Mouse (Mus musculus): ENCODE results near the gene Ifnk. TPM values are rescaled to one million over a fixed set of nuclear protein-coding genes. Genes with fewer than 3 reads are reported as not detected.

Gene Ifnk
- polyA plus RNA-seq, 1 experiment from 2014 or later: 0.27 TPM

GRCm38 (mm10) chr4:35173551-35173950, 21.7 kb downstream of the Ifnk start:
- no peak for ATAC-seq (ENCODE audit: low FRiP score, low TSS enrichment)
- Histone ChIP-seq H3K27me3 (ENCODE audit: insufficient read depth, low read length) (no peaks in the 10 kb centered on the region), H3K4me3 (ENCODE audit: low read length) (no peak overlapping the region), H3K9ac (replicated peaks; ENCODE audit: low read length) (no peak overlapping the region), H3K4me2 (replicated peaks; ENCODE audit: low read depth, low read length) (no peak overlapping the region), H3K36me3 (ENCODE audit: insufficient read depth, low read length) (no peaks in the 10 kb centered on the region), H3K9me3 (ENCODE audit: low read length) (no peaks in the 10 kb centered on the region), H3K4me1 (ENCODE audit: insufficient read depth, low read length) (0 out of 2 replicates have a peak, but pooled peaks cover 10% of the 10 kb centered on the region), H3K27ac (ENCODE audit: low read length) (no peak overlapping the region)
- 69% methylated on average over 1 of the region's 1 CpGs for WGBS

DNA sequence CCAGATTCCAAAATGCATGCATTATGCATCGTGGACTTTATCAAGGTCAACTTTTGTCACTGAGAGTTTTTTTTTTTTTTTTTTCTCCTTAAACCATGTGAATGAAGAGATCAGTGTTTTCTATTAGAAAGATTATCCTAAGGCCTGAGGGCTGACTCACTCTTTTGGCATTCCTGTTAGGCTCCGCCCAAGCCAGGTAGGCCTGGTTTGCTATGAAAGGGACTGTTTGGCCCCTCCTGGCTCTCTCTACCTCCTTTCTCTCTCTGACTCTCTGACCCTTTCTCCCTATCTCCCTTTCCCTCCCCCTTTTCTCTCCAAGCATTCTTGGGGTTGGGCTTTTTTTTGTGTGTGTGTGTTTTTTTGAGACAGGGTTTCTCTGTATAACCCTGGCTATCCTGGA, 23.7 kb downstream of the Ifnk start:
- Histone ChIP-seq H3K27me3 (ENCODE audit: insufficient read depth, low read length) (no peaks in the 10 kb centered on the region), H3K4me3 (ENCODE audit: low read length) (no peak overlapping the region), H3K27ac (ENCODE audit: low read length) (no peak overlapping the region), H3K9ac (replicated peaks; ENCODE audit: low read length) (no peak overlapping the region), H3K4me2 (replicated peaks; ENCODE audit: low read depth, low read length) (no peak overlapping the region), H3K4me1 (ENCODE audit: insufficient read depth, low read length) (0 out of 2 replicates have a peak, but pooled peaks cover 5% of the 10 kb centered on the region), H3K9me3 (ENCODE audit: low read length) (no peaks in the 10 kb centered on the region), H3K36me3 (ENCODE audit: insufficient read depth, low read length) (no peaks in the 10 kb centered on the region)
- no peak for ATAC-seq (ENCODE audit: low FRiP score, low TSS enrichment)
- 88% methylated on average over 2 of the region's 2 CpGs for WGBS

DNA sequence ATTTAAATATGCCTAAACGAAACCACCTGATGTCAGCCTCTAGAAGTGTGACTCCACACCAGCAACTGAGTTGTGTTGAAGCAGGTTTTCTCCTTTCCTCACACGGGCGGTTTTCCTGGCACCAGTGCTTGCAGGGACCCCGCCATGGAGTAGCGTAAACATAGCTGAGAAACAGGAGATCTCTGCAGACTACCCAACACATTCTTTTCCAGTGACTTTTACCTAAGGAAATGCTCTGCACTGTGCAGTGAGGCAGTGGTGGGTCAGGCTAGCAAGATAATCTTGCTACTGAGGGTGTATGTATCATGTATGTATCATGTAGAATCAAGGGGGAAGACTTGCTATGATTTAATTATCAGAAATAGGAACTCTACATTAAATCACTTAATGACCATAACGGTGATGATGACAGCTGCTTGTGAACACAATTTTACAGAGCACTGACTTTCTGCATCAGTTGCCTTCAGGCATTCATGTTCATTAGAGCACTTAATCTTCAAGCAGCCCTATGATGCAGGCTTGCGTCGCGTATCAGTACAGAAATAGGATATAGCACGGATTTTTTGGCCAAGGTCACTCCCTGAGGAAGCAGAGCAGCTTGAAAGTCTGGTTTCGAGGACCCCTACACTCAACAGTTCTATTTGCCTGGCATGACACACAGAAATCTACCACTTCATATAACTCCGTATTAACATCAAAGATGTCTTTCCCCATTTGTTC, 26.2 kb downstream of the Ifnk start:
- H3K27me3 ChIP-seq (ENCODE audit: insufficient read depth, low read length): no peaks in the 10 kb centered on the region
- H3K9me3 ChIP-seq (ENCODE audit: low read length): no peaks in the 10 kb centered on the region
- no peak for ATAC-seq (ENCODE audit: low FRiP score, low TSS enrichment)
- H3K4me2 ChIP-seq (replicated peaks; ENCODE audit: low read depth, low read length): no peak overlapping the region
- no peak overlapping the region for H3K4me3 ChIP-seq (ENCODE audit: low read length)
- no peaks in the 10 kb centered on the region for H3K36me3 ChIP-seq (ENCODE audit: insufficient read depth, low read length)
- H3K4me1 ChIP-seq (ENCODE audit: insufficient read depth, low read length): 0 out of 2 replicates have a peak, but pooled peaks cover 5% of the 10 kb centered on the region
- WGBS: 56% methylated on average over 12 of the region's 12 CpGs
- no peak overlapping the region for H3K27ac ChIP-seq (ENCODE audit: low read length)
- H3K9ac ChIP-seq (replicated peaks; ENCODE audit: low read length): no peak overlapping the region

DNA sequence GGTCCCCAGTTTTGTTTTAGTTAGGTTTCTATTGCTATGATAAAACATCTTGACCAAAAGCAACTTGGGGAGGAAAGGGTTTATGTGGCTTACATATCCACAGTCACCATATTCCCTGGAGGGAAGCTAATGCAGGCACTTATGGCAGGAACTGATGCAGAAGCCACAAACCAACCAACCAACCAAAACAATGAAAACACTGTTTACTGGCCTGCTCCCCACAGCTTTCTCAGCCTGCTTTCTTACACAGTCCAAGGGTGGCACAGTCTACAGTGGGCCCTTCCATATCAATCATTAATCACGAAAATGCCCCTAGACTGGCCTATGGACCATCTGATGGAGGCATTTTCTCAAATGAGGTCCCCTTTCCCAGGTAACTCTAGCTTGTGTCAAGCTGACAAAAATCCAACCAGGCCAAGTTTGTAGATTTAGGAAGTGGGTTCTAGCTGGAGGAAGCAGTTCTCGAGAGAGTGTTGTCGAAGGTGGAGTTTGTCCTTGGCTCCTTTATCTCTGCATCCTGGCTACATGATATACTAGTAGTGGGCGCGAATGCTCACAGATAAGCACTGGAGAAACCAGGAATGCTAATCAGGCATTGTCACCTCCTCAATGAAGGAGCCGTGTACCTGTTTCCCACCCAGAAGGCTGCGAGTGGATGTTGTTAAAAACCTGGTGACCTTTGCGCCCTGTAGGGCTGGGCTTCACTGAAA, 35.9 kb downstream of the Ifnk start:
- Histone ChIP-seq H3K4me1 (ENCODE audit: insufficient read depth, low read length) (no peaks in the 10 kb centered on the region), H3K4me3 (ENCODE audit: low read length) (no peak overlapping the region), H3K4me2 (replicated peaks; ENCODE audit: low read depth, low read length) (no peak overlapping the region), H3K9me3 (ENCODE audit: low read length) (no peaks in the 10 kb centered on the region), H3K9ac (replicated peaks; ENCODE audit: low read length) (no peak overlapping the region), H3K27ac (ENCODE audit: low read length) (no peak overlapping the region), H3K27me3 (ENCODE audit: insufficient read depth, low read length) (no peaks in the 10 kb centered on the region), H3K36me3 (ENCODE audit: insufficient read depth, low read length) (no peaks in the 10 kb centered on the region)
- WGBS: 87% methylated on average over 8 of the region's 8 CpGs
- ATAC-seq (ENCODE audit: low FRiP score, low TSS enrichment): no peak

- no peaks in the 10 kb centered on the region for H3K36me3 ChIP-seq (ENCODE audit: insufficient read depth, low read length)
- no peak overlapping the region for H3K9ac ChIP-seq (replicated peaks; ENCODE audit: low read length)
- H3K27ac ChIP-seq (ENCODE audit: low read length): no peak overlapping the region
- no peak overlapping the region for H3K4me2 ChIP-seq (replicated peaks; ENCODE audit: low read depth, low read length)
- H3K4me1 ChIP-seq (ENCODE audit: insufficient read depth, low read length): no peaks in the 10 kb centered on the region
- ATAC-seq (ENCODE audit: low FRiP score, low TSS enrichment): no peak
- 75% methylated on average over 5 of the region's 5 CpGs for WGBS
- H3K9me3 ChIP-seq (ENCODE audit: low read length): no peaks in the 10 kb centered on the region
- no peaks in the 10 kb centered on the region for H3K27me3 ChIP-seq (ENCODE audit: insufficient read depth, low read length)
- no peak overlapping the region for H3K4me3 ChIP-seq (ENCODE audit: low read length)
These were observed 37.9 kb downstream of the Ifnk start for GRCm38 (mm10) chr4:35189794-35190193.

DNA sequence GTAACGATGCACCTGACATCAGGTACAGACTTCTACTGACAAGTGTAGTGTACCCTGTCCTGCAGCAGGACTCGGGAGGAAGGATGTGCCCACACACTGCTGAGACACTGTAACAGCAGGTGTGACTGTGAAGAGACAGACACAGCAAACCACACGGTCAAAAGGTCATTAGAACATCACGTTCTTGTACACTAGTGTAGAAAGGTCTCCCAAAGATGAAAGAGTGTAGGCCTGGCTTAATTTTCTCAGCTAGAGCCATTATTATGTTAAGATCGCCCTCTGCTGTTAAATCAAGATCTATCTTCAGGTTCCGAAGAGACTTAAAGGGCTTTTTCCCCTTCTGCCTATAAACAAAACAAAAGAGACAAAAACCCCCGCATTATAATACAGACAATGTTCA, 40.9 kb downstream of the Ifnk start:
- H3K4me3 ChIP-seq (ENCODE audit: low read length): no peak overlapping the region
- H3K9ac ChIP-seq (replicated peaks; ENCODE audit: low read length): no peak overlapping the region
- H3K27me3 ChIP-seq (ENCODE audit: insufficient read depth, low read length): no peaks in the 10 kb centered on the region
- H3K27ac ChIP-seq (ENCODE audit: low read length): no peak overlapping the region
- peaks cover 2% of the 10 kb centered on the region; the same call in 1 of the 2 replicates for H3K36me3 ChIP-seq (ENCODE audit: insufficient read depth, low read length)
- no peaks in the 10 kb centered on the region for H3K4me1 ChIP-seq (ENCODE audit: insufficient read depth, low read length)
- no peaks in the 10 kb centered on the region for H3K9me3 ChIP-seq (ENCODE audit: low read length)
- no peak for ATAC-seq (ENCODE audit: low FRiP score, low TSS enrichment)
- WGBS: 35% methylated on average over 7 of the region's 7 CpGs
- no peak overlapping the region for H3K4me2 ChIP-seq (replicated peaks; ENCODE audit: low read depth, low read length)

- Histone ChIP-seq H3K9ac (replicated peaks; ENCODE audit: low read length) (no peak overlapping the region), H3K4me1 (ENCODE audit: insufficient read depth, low read length) (no peaks in the 10 kb centered on the region; the same call in 1 of the 2 replicates), H3K27ac (ENCODE audit: low read length) (no peak overlapping the region), H3K9me3 (ENCODE audit: low read length) (no peaks in the 10 kb centered on the region), H3K36me3 (ENCODE audit: insufficient read depth, low read length) (peaks cover 4% of the 10 kb centered on the region; the same call in 1 of the 2 replicates), H3K4me2 (replicated peaks; ENCODE audit: low read depth, low read length) (no peak overlapping the region), H3K27me3 (ENCODE audit: insufficient read depth, low read length) (no peaks in the 10 kb centered on the region), H3K4me3 (ENCODE audit: low read length) (no peak overlapping the region)
- no peak for ATAC-seq (ENCODE audit: low FRiP score, low TSS enrichment)
- WGBS: 94% methylated on average over 5 of the region's 5 CpGs
These were observed 49.8 kb downstream of the Ifnk start for GRCm38 (mm10) chr4:35201700-35202099.

Other genes with a start within 250 kb of the Ifnk start
- gene Mob3b, start 5.4 kb downstream of the Ifnk start, polyA plus RNA-seq (2015; fragmentation: Nextera tagmentation; extraction: Ambion mirVana): 14.7 and 17.2 TPM in 2 replicates
- gene C9orf72, start 74.1 kb downstream of the Ifnk start, polyA plus RNA-seq (2015; fragmentation: Nextera tagmentation; extraction: Ambion mirVana): 11.1 and 12.5 TPM in 2 replicates

Data from kidney, embryonic 16.5 days (tissue).